Mouse (Mus musculus): ENCODE results near the gene Tpte.

Tpte gene

GRCm38 (mm10) chr8:22376311-22376710, 93.1 kb downstream of the Tpte start:
- no peak for DNase-seq (ENCODE audit: low read depth in 2 of 2, low spot score in 2 of 2)

GRCm38 (mm10) chr8:22376903-22377302, 93.7 kb downstream of the Tpte start:
- peak in 1 of 2 experiments; percentile 16 for DNase-seq (ENCODE audit: low read depth in 2 of 2, low spot score in 2 of 2)

DNA sequence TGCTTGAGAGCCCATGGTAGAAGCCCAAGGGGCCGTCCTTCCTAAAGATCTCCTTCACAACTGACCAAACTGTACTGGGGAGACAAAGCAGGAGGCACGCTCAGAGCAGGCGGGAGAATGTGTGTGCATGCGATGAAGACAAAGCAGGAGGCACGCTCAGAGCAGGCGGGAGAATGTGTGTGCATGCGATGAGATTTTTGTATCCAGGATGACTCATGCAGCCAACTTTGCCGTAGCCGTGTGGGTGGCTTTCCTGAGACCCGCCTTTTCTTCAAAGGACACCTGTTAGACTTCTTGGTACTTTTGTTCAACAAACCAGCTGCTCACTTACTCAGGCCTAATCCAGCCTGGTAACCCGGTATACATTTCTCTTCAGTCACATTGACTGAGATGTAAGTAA, 97.7 kb downstream of the Tpte start:
- no peak for DNase-seq (ENCODE audit: low read depth in 2 of 2, low spot score in 2 of 2)

DNA sequence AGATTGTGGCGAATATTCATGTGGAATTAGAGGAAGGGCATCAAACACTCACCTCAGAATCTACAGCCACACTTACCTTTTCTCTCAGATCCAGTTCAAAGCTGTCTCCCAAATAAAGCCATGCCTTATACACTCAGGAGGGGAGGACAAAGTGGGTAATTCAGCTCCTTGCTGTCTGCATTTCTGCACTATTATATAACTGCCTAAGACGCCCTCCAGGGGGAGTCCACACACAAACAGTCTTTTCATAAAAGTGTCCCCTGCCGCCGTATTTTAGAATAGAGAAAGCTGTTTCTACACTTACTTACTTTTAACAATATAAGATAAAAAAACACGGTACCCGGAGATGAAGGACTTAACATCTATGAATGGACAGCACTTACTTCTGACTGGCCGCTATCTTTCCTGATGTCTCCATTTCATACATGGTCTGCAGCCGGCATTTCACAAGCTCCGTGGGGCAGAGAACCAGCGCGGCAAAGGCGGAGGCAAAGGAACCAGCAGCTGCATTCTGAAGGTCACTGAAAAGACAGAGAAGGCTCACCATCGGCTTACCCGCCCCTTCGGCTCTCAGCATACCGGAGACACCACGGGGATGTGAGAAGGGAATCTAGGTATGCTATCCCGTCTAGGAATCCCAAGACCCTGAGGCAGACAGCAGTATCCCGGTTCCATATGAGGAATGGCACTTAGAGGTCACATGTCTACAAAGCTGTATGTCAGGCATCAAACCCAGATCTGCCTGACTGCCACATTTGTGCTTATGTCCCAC, 99.8 kb downstream of the Tpte start:
- DNase-seq (ENCODE audit: low read depth in 2 of 2, low spot score in 2 of 2), result no peak

- no peak for DNase-seq (ENCODE audit: low read depth in 2 of 2, low spot score in 2 of 2)
Observed at GRCm38 (mm10) chr8:22385158-22385557, 101.9 kb downstream of the Tpte start.

DNA sequence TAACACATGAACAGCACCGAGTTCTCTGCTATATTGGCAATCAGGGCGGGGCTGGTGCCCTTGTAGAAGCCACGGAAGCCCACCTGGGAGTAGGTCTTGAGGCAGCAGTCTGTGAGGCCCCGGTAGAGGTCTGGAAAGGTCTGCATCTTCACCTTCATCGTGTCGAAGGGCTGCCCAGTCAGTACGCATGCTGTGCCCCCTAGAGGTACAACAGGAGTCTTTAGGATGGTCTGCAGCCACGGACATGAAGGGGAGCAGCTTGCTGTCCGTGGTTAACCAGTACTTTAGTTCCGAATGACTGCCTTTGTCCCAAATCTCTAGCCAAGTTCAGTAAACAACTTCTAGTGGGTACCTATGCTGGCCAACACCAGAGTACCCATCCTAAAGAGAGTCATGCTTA, 106.6 kb downstream of the Tpte start:
- DNase-seq (ENCODE audit: low read depth in 2 of 2, low spot score in 2 of 2), result no peak

DNA sequence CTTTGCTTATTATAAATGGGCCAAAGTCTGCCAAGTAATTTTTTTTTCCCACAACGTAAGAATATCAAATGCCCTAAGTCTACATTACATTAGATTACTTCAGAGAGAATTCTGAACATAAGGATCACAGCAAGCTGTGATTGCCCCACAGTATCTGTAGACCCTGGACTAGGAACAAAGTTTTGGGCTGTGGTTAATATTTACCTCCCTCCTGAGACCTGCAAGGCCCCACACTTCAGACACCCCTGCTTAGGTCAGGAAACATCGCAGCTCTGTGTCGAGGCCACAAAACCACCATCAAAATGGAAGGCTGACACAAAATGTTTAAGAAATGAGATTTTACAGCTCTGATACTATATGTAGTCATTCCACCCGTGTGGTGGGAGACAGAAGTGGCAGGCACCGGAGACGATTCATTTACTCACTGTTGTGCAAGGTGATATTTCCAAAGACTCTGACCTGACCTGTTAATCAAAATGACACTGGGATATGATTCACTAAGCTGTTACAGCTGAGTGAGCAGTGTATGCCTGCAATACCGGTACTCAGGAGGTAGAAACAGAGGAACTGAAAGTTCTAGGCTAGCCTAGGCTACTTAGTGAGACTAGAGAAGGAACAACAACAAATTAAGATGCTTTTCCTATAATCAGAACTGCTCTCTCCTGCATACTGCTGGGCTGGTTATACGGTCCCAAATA, 107.7 kb downstream of the Tpte start:
- no peak for DNase-seq (ENCODE audit: low read depth in 2 of 2, low spot score in 2 of 2)

- no peak for DNase-seq (ENCODE audit: low read depth in 2 of 2, low spot score in 2 of 2)
Observed at GRCm38 (mm10) chr8:22394471-22394870, 111.2 kb downstream of the Tpte start.

DNA sequence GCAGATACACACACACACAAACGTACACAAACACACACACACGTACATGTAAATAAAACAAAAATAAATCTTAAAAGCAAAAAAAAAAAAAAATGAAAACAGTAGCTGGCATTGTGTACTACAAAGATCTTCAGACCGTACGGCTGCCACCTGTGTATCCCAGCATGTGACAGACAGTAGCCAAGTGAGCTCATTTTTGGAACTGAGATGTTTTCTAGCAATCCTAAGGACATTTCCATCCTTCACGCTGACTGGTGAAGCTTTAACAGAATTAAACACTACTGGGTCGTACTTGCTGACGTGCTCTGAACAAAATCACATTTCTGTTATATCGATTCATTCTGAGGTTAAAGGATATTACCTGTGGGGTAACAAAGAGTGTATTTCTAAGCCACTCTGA, 112.0 kb downstream of the Tpte start:
- no peak for DNase-seq (ENCODE audit: low read depth in 2 of 2, low spot score in 2 of 2)

- DNase-seq (ENCODE audit: low read depth in 2 of 2, low spot score in 2 of 2), result no peak
Observed at GRCm38 (mm10) chr8:22397811-22398141, 114.5 kb downstream of the Tpte start.

DNA sequence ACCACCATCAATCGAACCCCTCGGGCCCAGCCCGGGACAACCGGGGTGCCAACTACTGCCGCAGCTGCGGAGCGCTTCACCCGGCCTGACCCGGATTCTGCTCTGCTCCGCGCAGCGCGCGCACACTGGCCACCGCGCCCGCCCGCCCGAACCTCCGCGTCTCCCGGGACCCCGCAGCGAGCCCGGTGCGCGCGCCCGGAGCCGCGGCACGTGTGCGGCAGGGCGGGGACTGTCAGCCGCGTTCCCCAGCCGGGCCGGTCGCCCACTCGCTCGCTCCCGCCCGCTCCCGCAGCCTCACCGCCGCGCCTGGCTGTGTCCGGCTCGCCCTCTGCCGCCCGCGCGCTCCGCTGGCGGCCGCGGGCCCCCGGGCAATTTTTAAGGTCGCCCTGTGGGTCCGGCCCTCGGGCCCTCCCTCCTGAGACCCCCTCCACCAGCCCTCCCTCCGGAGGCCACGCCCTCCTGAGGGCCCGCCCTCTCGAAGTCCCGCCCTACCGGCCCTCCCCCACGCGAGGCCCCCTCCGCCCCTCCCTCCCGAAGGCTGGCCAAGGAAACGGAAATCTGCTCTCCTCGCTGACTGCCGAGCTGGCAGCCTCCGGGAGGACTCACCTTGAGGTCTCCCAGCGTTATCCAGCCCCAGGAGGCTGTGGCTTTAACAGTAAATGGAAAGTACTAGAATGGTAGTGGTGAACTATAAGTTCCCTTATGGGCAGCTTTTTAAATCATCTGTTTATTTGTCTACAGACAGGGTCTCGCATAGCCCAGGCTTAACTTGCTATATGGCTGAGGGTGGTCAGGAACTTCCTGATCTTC, 115.1 kb downstream of the Tpte start, which contains the start of gene Slc25a15:
Gene Slc25a15 (minus strand): TSS at position 456 of the 810 bp plus-strand sequence.
- DNase-seq (ENCODE audit: low read depth in 2 of 2, low spot score in 2 of 2), result peak; percentile 79 to 85

GRCm38 (mm10) chr8:22399285-22399880, 116.1 kb downstream of the Tpte start:
- DNase-seq (ENCODE audit: low read depth in 2 of 2, low spot score in 2 of 2), result no peak

- DNase-seq (ENCODE audit: low read depth in 2 of 2, low spot score in 2 of 2), result no peak
Observed at GRCm38 (mm10) chr8:22400593-22400992, 117.4 kb downstream of the Tpte start.

DNA sequence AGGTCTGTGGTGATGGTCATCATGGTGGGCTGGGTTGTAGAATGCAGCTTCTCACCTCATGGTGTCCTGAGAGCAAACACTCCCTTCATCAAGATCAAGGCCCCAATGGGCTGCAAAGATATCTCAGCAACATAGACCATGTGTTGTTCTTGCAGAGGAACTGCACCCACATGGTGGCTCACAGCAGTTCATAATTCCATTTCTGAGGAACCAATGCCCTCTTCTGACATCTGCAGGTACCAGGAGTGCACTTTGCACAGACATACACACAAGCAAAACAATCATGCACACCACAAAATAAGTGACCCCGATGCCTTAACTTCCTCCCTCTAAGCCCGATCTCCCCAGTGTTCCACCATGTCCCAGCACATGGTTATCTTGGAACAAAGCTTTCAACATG, 120.0 kb downstream of the Tpte start:
- DNase-seq (ENCODE audit: low read depth in 2 of 2, low spot score in 2 of 2), result no peak

DNA sequence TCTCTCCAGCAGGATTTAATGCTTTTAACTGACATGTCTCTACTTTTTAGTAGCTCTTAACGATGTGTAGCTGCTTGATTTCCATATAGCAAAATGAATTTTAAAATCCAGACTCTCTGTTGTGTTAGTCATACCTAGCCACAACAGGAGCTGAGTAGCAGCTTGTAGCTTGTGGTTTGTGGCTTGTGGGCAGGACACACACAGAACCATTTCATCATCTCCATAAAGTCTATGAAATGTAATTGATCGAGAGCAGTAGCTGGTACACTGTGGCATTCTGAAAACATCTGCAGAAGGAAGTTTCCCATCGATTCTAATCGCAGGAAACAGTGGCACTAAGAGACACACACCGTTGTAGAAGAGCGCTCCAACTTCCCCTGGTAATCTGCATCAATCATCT, 122.5 kb downstream of the Tpte start:
- peak; percentile 12 to 38 for DNase-seq (ENCODE audit: low read depth in 2 of 2, low spot score in 2 of 2)

- DNase-seq (ENCODE audit: low read depth in 2 of 2, low spot score in 2 of 2), result no peak
Observed at GRCm38 (mm10) chr8:22410688-22411281, 127.5 kb downstream of the Tpte start.

DNA sequence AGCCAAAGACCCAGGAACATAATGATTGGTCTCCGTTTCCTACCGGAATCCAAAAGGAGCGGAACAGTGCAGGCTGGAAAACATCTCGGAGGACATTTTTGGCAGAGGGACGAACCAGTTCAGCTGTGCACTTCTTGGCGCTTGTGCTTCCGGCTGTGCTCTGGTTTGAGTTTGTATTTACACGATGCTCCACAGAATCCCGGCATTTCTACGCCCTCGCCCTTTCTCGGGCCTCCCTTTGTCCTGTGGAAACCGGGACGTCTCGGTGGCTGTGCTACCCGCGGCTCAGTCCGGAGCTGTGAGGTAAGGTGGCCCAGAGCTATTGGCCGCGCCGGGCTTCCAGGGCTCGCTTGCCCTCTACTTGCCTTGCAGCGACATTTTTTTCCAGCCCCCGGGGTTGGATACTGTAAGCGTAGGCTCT, 128.1 kb downstream of the Tpte start, which contains the start of gene Mrps31:
Gene Mrps31 (plus strand): TSS at position 80 of the 421 bp plus-strand sequence.
- peak; percentile 72 to 76 for DNase-seq (ENCODE audit: low read depth in 2 of 2, low spot score in 2 of 2)

- no peak for DNase-seq (ENCODE audit: low read depth in 2 of 2, low spot score in 2 of 2)
Observed at GRCm38 (mm10) chr8:22411971-22412370, 128.7 kb downstream of the Tpte start.

Data from CD8-positive naive resting alpha-beta T cell, adult 2 months (primary cell).